Mouse (Mus musculus) liver, embryonic 14.5 days (tissue): ENCODE measurements at regions not wholly inside any gene's neighbourhood (a gene's known extent, or its start where the extent isn't known, plus 50 kb on each side); places are given as distances from the start of the nearest gene placed in this dataset.

Source experiments
- CTCF ChIP-seq: IDR thresholded peaks from 2 replicates; pipeline ENCODE4 v1.5.1; 2016; ENCODE audit warnings: antibody characterized with exemption, low read depth, control low read depth
- EP300 ChIP-seq: IDR thresholded peaks from 2 replicates; pipeline ENCODE4 v1.6.1; 2016; ENCODE audit warnings: antibody characterized with exemption, low read depth

DNA sequence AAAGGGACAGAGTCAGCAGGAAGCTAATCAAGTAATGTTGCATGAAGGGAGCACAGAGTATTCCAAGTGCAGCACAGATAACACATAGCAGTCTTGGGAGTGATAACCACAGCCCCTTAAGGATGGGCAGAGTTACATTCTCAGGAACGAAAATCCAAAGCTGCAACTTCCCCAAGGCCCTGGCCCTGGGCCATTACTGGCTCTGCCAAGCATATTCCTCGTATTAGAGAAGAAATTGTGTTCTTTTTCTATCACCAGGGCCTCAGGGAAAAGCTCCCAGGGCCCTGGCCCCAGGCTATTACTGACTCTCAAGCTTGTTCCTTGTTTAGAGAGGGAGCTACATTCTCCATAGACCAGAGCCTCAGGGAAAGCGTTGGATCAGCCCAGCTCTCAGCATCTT, 157.0 kb downstream of the Ttc8 start:
- TF ChIP-seq CTCF, result no peak
- TF ChIP-seq EP300, result no peak
